ENCODE assay signal across 9 mouse cellular contexts in genomic region chr10:62683043-62683442, GRCm38 (mm10). TPM values are rescaled to one million over a fixed set of nuclear protein-coding genes. Genes with fewer than 3 reads are reported as not detected.
DNase-seq lines count a peak whose midpoint lies in the region; ATAC-seq and TF ChIP-seq lines count a peak whose summit lies in the region.
"Had no signal": no experiment of that assay in that cellular context is flagged by ENCODE, and none has a peak within 500 bp of the region (broad histone marks: within the 10 kb centered on the region; RNA-seq: fewer than 3 reads in every experiment).

No protein-coding gene starts in this region.

- H3K9me3 ChIP-seq in heart, embryonic 12.5 days (replicated peaks), result 0 out of 2 replicates have a peak, but pooled peaks cover 5% of the 10 kb centered on the region
- peaks cover 3% of the 10 kb centered on the region for H3K9me3 ChIP-seq in liver, embryonic 14.5 days (ENCODE audit: control insufficient read depth, low read length)
- H3K9me3 ChIP-seq in hindbrain, embryonic 14.5 days (ENCODE audit: control insufficient read depth, low read length), result 0 out of 2 replicates have a peak, but pooled peaks cover 10% of the 10 kb centered on the region
- H3K9me3 ChIP-seq in hindbrain, embryonic 13.5 days, result no peaks in the 10 kb centered on the region
- H3K9me3 ChIP-seq in hindbrain, embryonic 10.5 days, result peaks cover 6% of the 10 kb centered on the region
- H3K9me3 ChIP-seq: limb, embryonic 15.5 days had no signal

- H3K36me3 ChIP-seq in heart, embryonic 12.5 days, result no peaks in the 10 kb centered on the region
- no peaks in the 10 kb centered on the region for H3K36me3 ChIP-seq in liver, embryonic 14.5 days (replicated peaks; ENCODE audit: control insufficient read depth, insufficient read depth, low read depth)
- no peaks in the 10 kb centered on the region for H3K36me3 ChIP-seq in hindbrain, embryonic 14.5 days (replicated peaks; ENCODE audit: control insufficient read depth, insufficient read depth)
- H3K36me3 ChIP-seq in hindbrain, embryonic 13.5 days, result no peaks in the 10 kb centered on the region
- H3K36me3 ChIP-seq in hindbrain, embryonic 10.5 days, result no peaks in the 10 kb centered on the region
- H3K36me3 ChIP-seq: limb, embryonic 15.5 days had no signal

- H3K9ac ChIP-seq in heart, embryonic 12.5 days, result no peak overlapping the region
- H3K9ac ChIP-seq in liver, embryonic 14.5 days (replicated peaks), result no peak overlapping the region
- no peak overlapping the region for H3K9ac ChIP-seq in hindbrain, embryonic 14.5 days
- H3K9ac ChIP-seq in hindbrain, embryonic 13.5 days, result no peak overlapping the region
- H3K9ac ChIP-seq: limb, embryonic 15.5 days had no signal

- DNase-seq in heart, adult 8-10 months (ENCODE audit: low spot score), result peak; percentile 21
- peak; percentile 50 for DNase-seq in 416B (ENCODE audit: low read depth)
- peak; percentile 35 for DNase-seq in adrenal gland, postnatal 25 days
- no peak for DNase-seq in liver, embryonic 14.5 days (ENCODE audit: low read depth in 3 of 3, low spot score in 3 of 3)
- no peak for DNase-seq in hindbrain, embryonic 14.5 days (ENCODE audit: low spot score)
- no peak for DNase-seq in hindbrain, embryonic 10.5 days (ENCODE audit: low spot score)

- WGBS in heart, embryonic 12.5 days, result 50% methylated on average over 5 of the region's 5 CpGs
- WGBS in liver, embryonic 14.5 days (ENCODE audit: insufficient replicate concordance), result 40% methylated on average over 5 of the region's 5 CpGs
- 63% methylated on average over 5 of the region's 5 CpGs for WGBS in hindbrain, embryonic 14.5 days
- 63% methylated on average over 5 of the region's 5 CpGs for WGBS in hindbrain, embryonic 13.5 days
- 58% methylated on average over 5 of the region's 5 CpGs for WGBS in hindbrain, embryonic 10.5 days

- 0 out of 2 replicates have a peak, but pooled peaks cover 7% of the 10 kb centered on the region for H3K4me1 ChIP-seq in heart, embryonic 12.5 days (replicated peaks)
- H3K4me1 ChIP-seq in liver, embryonic 14.5 days (replicated peaks; ENCODE audit: control insufficient read depth in 2 of 2, insufficient read depth in 2 of 2, low read length in 1 of 2), result no peaks in the 10 kb centered on the region
- H3K4me1 ChIP-seq in hindbrain, embryonic 14.5 days (replicated peaks; ENCODE audit: control insufficient read depth, insufficient read depth, low read length), result peaks cover 12% of the 10 kb centered on the region
- peaks cover 23% of the 10 kb centered on the region for H3K4me1 ChIP-seq in hindbrain, embryonic 13.5 days (replicated peaks)
- H3K4me1 ChIP-seq in hindbrain, embryonic 10.5 days (replicated peaks), result peaks cover 26% of the 10 kb centered on the region

- no peak overlapping the region for H3K27ac ChIP-seq in heart, embryonic 12.5 days (ENCODE audit: poor library complexity, severe bottlenecking)
- H3K27ac ChIP-seq in liver, embryonic 14.5 days, result no peak overlapping the region
- no peak overlapping the region for H3K27ac ChIP-seq in hindbrain, embryonic 14.5 days
- H3K27ac ChIP-seq in hindbrain, embryonic 13.5 days, result no peak overlapping the region
- H3K27ac ChIP-seq in hindbrain, embryonic 10.5 days, result no peak overlapping the region
- H3K27ac ChIP-seq: limb, embryonic 15.5 days had no signal

- TF ChIP-seq CTCF in liver, embryonic 14.5 days (IDR thresholded peaks at IDR 0.05; ENCODE audit: low read depth), result peak; percentile 70

- no peak overlapping the region for H3K4me2 ChIP-seq in heart, embryonic 12.5 days
- no peak overlapping the region for H3K4me2 ChIP-seq in liver, embryonic 14.5 days (ENCODE audit: low read depth)
- no peak overlapping the region for H3K4me2 ChIP-seq in hindbrain, embryonic 14.5 days (replicated peaks)
- H3K4me2 ChIP-seq in hindbrain, embryonic 13.5 days, result no peak overlapping the region
- H3K4me2 ChIP-seq: limb, embryonic 15.5 days had no signal

- H3K27me3 ChIP-seq in heart, embryonic 12.5 days (replicated peaks), result no peaks in the 10 kb centered on the region
- H3K27me3 ChIP-seq in liver, embryonic 14.5 days (ENCODE audit: control insufficient read depth, insufficient read depth, low read length), result no peaks in the 10 kb centered on the region
- peaks cover 22% of the 10 kb centered on the region for H3K27me3 ChIP-seq in hindbrain, embryonic 14.5 days (ENCODE audit: control insufficient read depth, insufficient read depth, low read length)
- H3K27me3 ChIP-seq in hindbrain, embryonic 13.5 days, result peaks cover 60% of the 10 kb centered on the region
- peaks cover 45% of the 10 kb centered on the region for H3K27me3 ChIP-seq in hindbrain, embryonic 10.5 days (ENCODE audit: insufficient read depth, poor library complexity, severe bottlenecking)
- H3K27me3 ChIP-seq: limb, embryonic 15.5 days had no signal

- H3K4me3 ChIP-seq in heart, embryonic 12.5 days, result no peak overlapping the region
- no peak overlapping the region for H3K4me3 ChIP-seq in liver, embryonic 14.5 days (ENCODE audit: insufficient read depth in 1 of 2, low read depth in 2 of 2, low read length in 2 of 2)
- no peak overlapping the region for H3K4me3 ChIP-seq in hindbrain, embryonic 14.5 days (replicated peaks; ENCODE audit: low read length)
- no peak overlapping the region for H3K4me3 ChIP-seq in hindbrain, embryonic 13.5 days
- no peak overlapping the region for H3K4me3 ChIP-seq in hindbrain, embryonic 10.5 days
- H3K4me3 ChIP-seq: limb, embryonic 15.5 days had no signal

- ATAC-seq in heart, embryonic 12.5 days (ENCODE audit: insufficient number of reproducible peaks, low FRiP score), result no peak
- ATAC-seq in liver, embryonic 14.5 days (ENCODE audit: insufficient read depth), result no peak
- ATAC-seq in hindbrain, embryonic 14.5 days (ENCODE audit: low FRiP score), result no peak
- ATAC-seq in hindbrain, embryonic 13.5 days (ENCODE audit: low FRiP score), result no peak

- no peak for TF ChIP-seq EP300 in liver, embryonic 14.5 days (IDR thresholded peaks at IDR 0.05; ENCODE audit: low read depth)

RNA-seq across cellular contexts. Expression of gene Ddx50, which starts 32.0 kb away (rescaled TPM):
- total RNA-seq in heart, adult 8-10 months (2022), result 10 to 100 TPM; 39.1 to 52.9 (median 45.5) TPM
- polyA plus RNA-seq in heart, embryonic 12.5 days (2016; fragmentation: Nextera tagmentation; extraction: Ambion mirVana), result 112 and 118 TPM in 2 replicates
- total RNA-seq in adrenal gland, postnatal 25 days (2021), result 95.5 and 111 TPM in 2 replicates
- polyA plus RNA-seq in liver, embryonic 14.5 days (2012; rRNA removed), result 9.9 and 22.7 TPM in 2 replicates
- polyA plus RNA-seq in liver, embryonic 14.5 days (2014; fragmentation: Nextera tagmentation; extraction: Ambion mirVana), result 36.7 and 41.0 TPM in 2 replicates
- polyA plus RNA-seq in hindbrain, embryonic 14.5 days (2014; fragmentation: Nextera tagmentation; extraction: Ambion mirVana), result 87.5 and 90.1 TPM in 2 replicates
- 92.3 and 93.7 TPM in 2 replicates for polyA plus RNA-seq in hindbrain, embryonic 13.5 days (2015; fragmentation: Nextera tagmentation; extraction: Ambion mirVana)
- polyA plus RNA-seq in hindbrain, embryonic 10.5 days (2016; fragmentation: Nextera tagmentation; extraction: Ambion mirVana), result 95.7 and 99.7 TPM in 2 replicates

RNA-seq across cellular contexts. Expression of gene Stox1, which starts 42.9 kb away (rescaled TPM):
- total RNA-seq in heart, adult 8-10 months (2022), result under 1 TPM; 0.60 to 0.95 (median 0.77) TPM
- 0.98 and 1.1 TPM in 2 replicates for polyA plus RNA-seq in heart, embryonic 12.5 days (2016; fragmentation: Nextera tagmentation; extraction: Ambion mirVana)
- 0.82 and 2.0 TPM in 2 replicates for total RNA-seq in adrenal gland, postnatal 25 days (2021)
- polyA plus RNA-seq in liver, embryonic 14.5 days (2012; rRNA removed), result 0.13 and 0.21 TPM in 2 replicates
- polyA plus RNA-seq in liver, embryonic 14.5 days (2014; fragmentation: Nextera tagmentation; extraction: Ambion mirVana), result 0.04 and 0.34 TPM in 2 replicates
- 4.3 and 5.2 TPM in 2 replicates for polyA plus RNA-seq in hindbrain, embryonic 14.5 days (2014; fragmentation: Nextera tagmentation; extraction: Ambion mirVana)
- 2.1 and 3.0 TPM in 2 replicates for polyA plus RNA-seq in hindbrain, embryonic 13.5 days (2015; fragmentation: Nextera tagmentation; extraction: Ambion mirVana)
- 3.2 and 3.3 TPM in 2 replicates for polyA plus RNA-seq in hindbrain, embryonic 10.5 days (2016; fragmentation: Nextera tagmentation; extraction: Ambion mirVana)

Comparison
In these comparisons a context has a peak if more than half of its experiments do, and no peak if none do; other contexts are left out.
1. DNase-seq: peak in heart, adult 8-10 months (single experiment), 416B (single experiment) and adrenal gland, postnatal 25 days (single experiment); none in liver, embryonic 14.5 days (0 of 3), hindbrain, embryonic 14.5 days (single experiment) and hindbrain, embryonic 10.5 days (single experiment).